22 mouse cellular contexts compared by ENCODE assay signal in the genomic region with DNA sequence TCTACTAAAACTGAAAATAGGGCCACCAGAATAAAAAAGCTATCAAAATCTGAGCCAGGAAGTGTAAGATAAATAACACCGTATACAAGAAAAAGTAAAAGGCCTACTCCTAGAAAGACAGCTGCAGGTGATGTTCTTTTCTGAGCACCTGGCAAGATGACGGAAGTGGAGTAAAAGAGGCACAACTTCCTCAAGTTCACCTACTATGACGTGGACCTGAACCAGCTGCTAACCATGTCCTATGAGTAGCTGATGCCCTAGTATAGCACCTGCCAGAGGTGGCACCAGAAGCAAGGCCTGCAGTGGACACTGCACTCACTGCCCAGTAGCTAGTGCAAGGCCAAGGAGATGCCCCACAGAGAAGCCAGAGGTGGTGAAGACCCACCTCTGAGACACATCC. TPM values are rescaled to one million over a fixed set of nuclear protein-coding genes. Genes with fewer than 3 reads are reported as not detected.
DNase-seq lines count a peak whose midpoint lies in the region; ATAC-seq and TF ChIP-seq lines count a peak whose summit lies in the region.
"Had no signal": no experiment of that assay in that cellular context is flagged by ENCODE, and none has a peak within 500 bp of the region (broad histone marks: within the 10 kb centered on the region; RNA-seq: fewer than 3 reads in every experiment).

No protein-coding gene starts in this region.

- peak; percentile 12 for DNase-seq in thymus, postnatal 14 days
- DNase-seq in thymus, postnatal 4 days, result no peak
- DNase-seq in G1E (ENCODE audit: low spot score), result no peak
- DNase-seq in gastrocnemius, postnatal 4 days (ENCODE audit: low spot score in 2 of 2), result no peak
- no peak for DNase-seq in left cerebral cortex, adult 18-20 months (ENCODE audit: low spot score in 2 of 2)
- DNase-seq: adrenal gland, postnatal 10 days; cerebellum, adult 11 months; cerebellum, adult 9-10 months; cerebellum, postnatal 36 days; gastrocnemius, postnatal 25 days; heart, adult 2 months; kidney, adult 2 months; kidney, postnatal 4 days; layer of hippocampus, adult 9-11 months; right cerebral cortex, postnatal 4 days had no signal

- peaks cover 35% of the 10 kb centered on the region for H3K4me1 ChIP-seq in G1E (ENCODE audit: insufficient read depth, low read depth, low read length)
- H3K4me1 ChIP-seq: forebrain, embryonic 13.5 days; neural tube, embryonic 12.5 days had no signal

- no peaks in the 10 kb centered on the region for H3K27me3 ChIP-seq in G1E (ENCODE audit: insufficient read depth, low read length)
- H3K27me3 ChIP-seq: forebrain, embryonic 13.5 days; heart, embryonic 12.5 days; neural tube, embryonic 12.5 days had no signal

- ATAC-seq in G1E (ENCODE audit: extremely low read depth, insufficient number of reproducible peaks, low FRiP score, poor library complexity, severe bottlenecking), result no peak
- ATAC-seq in megakaryocyte, adult 5-6 weeks (ENCODE audit: poor library complexity, severe bottlenecking), result 0 out of 2 replicates have a peak, but pooled peaks have one; percentile 30
- ATAC-seq in cerebellum, adult (ENCODE audit: insufficient number of reproducible peaks, low FRiP score, low TSS enrichment), result no peak
- ATAC-seq: forebrain, embryonic 13.5 days; inflammation-experienced regulatory T-cells, adult 6 months; midbrain, embryonic 16.5 days had no signal

- TF ChIP-seq CTCF in G1E (IDR thresholded peaks at IDR 0.05; ENCODE audit: low read depth, low read length), result no peak

- peaks cover 82% of the 10 kb centered on the region for H3K36me3 ChIP-seq in G1E (replicated peaks)

- H3K9me3 ChIP-seq in G1E (replicated peaks), result no peaks in the 10 kb centered on the region
- H3K9me3 ChIP-seq: forebrain, embryonic 13.5 days; heart, embryonic 12.5 days; neural tube, embryonic 12.5 days had no signal

- peak overlapping the region; percentile 10; the same call in 1 of the 2 replicates for H3K4me3 ChIP-seq in G1E (ENCODE audit: low read depth, low read length)
- H3K4me3 ChIP-seq: forebrain, embryonic 13.5 days; heart, adult 2 months; heart, embryonic 12.5 days; neural tube, embryonic 12.5 days had no signal

RNA-seq across cellular contexts. Expression of a gene that starts 9.3 kb away (rescaled TPM):
- total RNA-seq in G1E (2014; fragmentation: Nextera tagmentation) (371 and 441 TPM in 2 replicates), G1E (2017) (386 and 434 TPM in 2 replicates)
- 22.9 and 26.0 TPM in 2 replicates for polyA plus RNA-seq in G1E (2012)
- 159 and 200 TPM in 2 replicates for total RNA-seq in megakaryocyte, adult 5-6 weeks (2015)
- total RNA-seq in megakaryocyte, adult 5-6 weeks (2017), result 162 and 176 TPM in 2 replicates
- total RNA-seq in gastrocnemius, postnatal 4 days (2021), result 10 to 100 TPM; 84.5 to 85.6 TPM
- 10 to 100 TPM; 81.2 to 81.7 TPM for total RNA-seq in left cerebral cortex, adult 18-20 months (2021)
